Mouse (Mus musculus): ENCODE data around the gene Hdac8. TPM values are rescaled to one million over a fixed set of nuclear protein-coding genes. Genes with fewer than 3 reads are reported as not detected.
A peak's percentile ranks its signal among the peaks of the same experiment; 100 is the strongest.

The Hdac8 gene
- polyA plus RNA-seq, 1 experiment from 2014 or later = 5.3 TPM

- Histone ChIP-seq H3K4me2 (ENCODE audit: low read depth, low read length) (no peak overlapping the region), H3K27ac (ENCODE audit: low read length) (no peak overlapping the region), H3K36me3 (ENCODE audit: control insufficient read depth, insufficient read depth) (no peaks in the 10 kb centered on the region), H3K27me3 (ENCODE audit: control insufficient read depth, insufficient read depth, low read length) (peaks cover 4% of the 10 kb centered on the region), H3K4me3 (ENCODE audit: low read length) (no peak overlapping the region), H3K9ac (ENCODE audit: low read length) (no peak overlapping the region), H3K9me3 (replicated peaks; ENCODE audit: control insufficient read depth, low read length) (no peaks in the 10 kb centered on the region), H3K4me1 (ENCODE audit: control insufficient read depth, insufficient read depth, low read length) (peaks cover 7% of the 10 kb centered on the region)
- 73% methylated on average over 5 of the region's 5 CpGs for WGBS
- ATAC-seq (replicated peaks; ENCODE audit: extremely low read depth, insufficient read depth, low FRiP score) = no peak
These were observed 197.6 kb downstream of the Hdac8 start for GRCm38 (mm10) chrX:102307511-102307910.

- Histone ChIP-seq H3K4me2 (ENCODE audit: low read depth, low read length) (no peak overlapping the region), H3K9ac (ENCODE audit: low read length) (no peak overlapping the region), H3K4me3 (ENCODE audit: low read length) (no peak overlapping the region), H3K4me1 (ENCODE audit: control insufficient read depth, insufficient read depth, low read length) (peaks cover 7% of the 10 kb centered on the region), H3K9me3 (replicated peaks; ENCODE audit: control insufficient read depth, low read length) (no peaks in the 10 kb centered on the region), H3K27me3 (ENCODE audit: control insufficient read depth, insufficient read depth, low read length) (peaks cover 4% of the 10 kb centered on the region), H3K27ac (ENCODE audit: low read length) (no peak overlapping the region), H3K36me3 (ENCODE audit: control insufficient read depth, insufficient read depth) (no peaks in the 10 kb centered on the region)
- no peak for ATAC-seq (replicated peaks; ENCODE audit: extremely low read depth, insufficient read depth, low FRiP score)
- 64% methylated on average over 4 of the region's 4 CpGs for WGBS
These were observed 199.4 kb downstream of the Hdac8 start for GRCm38 (mm10) chrX:102305806-102306205.

GRCm38 (mm10) chrX:102304914-102305313 lies 200.2 kb downstream of the Hdac8 start:
- no peak overlapping the region for H3K9ac ChIP-seq (ENCODE audit: low read length)
- H3K4me1 ChIP-seq (ENCODE audit: control insufficient read depth, insufficient read depth, low read length) = peaks cover 7% of the 10 kb centered on the region
- H3K27ac ChIP-seq (ENCODE audit: low read length) = peak overlapping the region; percentile 14
- peaks cover 2% of the 10 kb centered on the region; the same call in 1 of the 2 replicates for H3K27me3 ChIP-seq (ENCODE audit: control insufficient read depth, insufficient read depth, low read length)
- 65% methylated on average over 4 of the region's 4 CpGs for WGBS
- H3K36me3 ChIP-seq (ENCODE audit: control insufficient read depth, insufficient read depth) = no peaks in the 10 kb centered on the region
- no peak overlapping the region for H3K4me3 ChIP-seq (ENCODE audit: low read length)
- 0 out of 2 replicates have a peak, but pooled peaks have one; percentile 49 for ATAC-seq (replicated peaks; ENCODE audit: extremely low read depth, insufficient read depth, low FRiP score)
- H3K9me3 ChIP-seq (replicated peaks; ENCODE audit: control insufficient read depth, low read length) = no peaks in the 10 kb centered on the region
- H3K4me2 ChIP-seq (ENCODE audit: low read depth, low read length) = no peak overlapping the region

GRCm38 (mm10) chrX:102302476-102302875 lies 202.7 kb downstream of the Hdac8 start:
- Histone ChIP-seq H3K27ac (ENCODE audit: low read length) (no peak overlapping the region), H3K4me2 (ENCODE audit: low read depth, low read length) (no peak overlapping the region), H3K27me3 (ENCODE audit: control insufficient read depth, insufficient read depth, low read length) (peaks cover 2% of the 10 kb centered on the region; the same call in 1 of the 2 replicates), H3K9me3 (replicated peaks; ENCODE audit: control insufficient read depth, low read length) (no peaks in the 10 kb centered on the region), H3K36me3 (ENCODE audit: control insufficient read depth, insufficient read depth) (no peaks in the 10 kb centered on the region), H3K4me3 (ENCODE audit: low read length) (no peak overlapping the region), H3K4me1 (ENCODE audit: control insufficient read depth, insufficient read depth, low read length) (peaks cover 4% of the 10 kb centered on the region), H3K9ac (ENCODE audit: low read length) (no peak overlapping the region)
- WGBS = 52% methylated on average over 3 of the region's 3 CpGs
- ATAC-seq (replicated peaks; ENCODE audit: extremely low read depth, insufficient read depth, low FRiP score) = no peak

- H3K9me3 ChIP-seq (replicated peaks; ENCODE audit: control insufficient read depth, low read length) = no peaks in the 10 kb centered on the region
- no peak overlapping the region for H3K27ac ChIP-seq (ENCODE audit: low read length)
- H3K4me3 ChIP-seq (ENCODE audit: low read length) = no peak overlapping the region
- H3K27me3 ChIP-seq (ENCODE audit: control insufficient read depth, insufficient read depth, low read length) = no peaks in the 10 kb centered on the region; the same call in 1 of the 2 replicates
- H3K4me1 ChIP-seq (ENCODE audit: control insufficient read depth, insufficient read depth, low read length) = no peaks in the 10 kb centered on the region
- WGBS = 74% methylated on average over 3 of the region's 3 CpGs
- ATAC-seq (replicated peaks; ENCODE audit: extremely low read depth, insufficient read depth, low FRiP score) = no peak
- no peaks in the 10 kb centered on the region for H3K36me3 ChIP-seq (ENCODE audit: control insufficient read depth, insufficient read depth)
- no peak overlapping the region for H3K9ac ChIP-seq (ENCODE audit: low read length)
- no peak overlapping the region for H3K4me2 ChIP-seq (ENCODE audit: low read depth, low read length)
These were observed 220.3 kb downstream of the Hdac8 start for GRCm38 (mm10) chrX:102284889-102285288.

- no peak overlapping the region for H3K27ac ChIP-seq (ENCODE audit: low read length)
- 85% methylated on average over 13 of the region's 14 CpGs for WGBS
- no peaks in the 10 kb centered on the region for H3K4me1 ChIP-seq (ENCODE audit: control insufficient read depth, insufficient read depth, low read length)
- no peaks in the 10 kb centered on the region for H3K9me3 ChIP-seq (replicated peaks; ENCODE audit: control insufficient read depth, low read length)
- H3K27me3 ChIP-seq (ENCODE audit: control insufficient read depth, insufficient read depth, low read length) = no peaks in the 10 kb centered on the region; the same call in 1 of the 2 replicates
- no peaks in the 10 kb centered on the region for H3K36me3 ChIP-seq (ENCODE audit: control insufficient read depth, insufficient read depth)
- no peak overlapping the region for H3K4me2 ChIP-seq (ENCODE audit: low read depth, low read length)
- H3K4me3 ChIP-seq (ENCODE audit: low read length) = no peak overlapping the region
- no peak for ATAC-seq (replicated peaks; ENCODE audit: extremely low read depth, insufficient read depth, low FRiP score)
- H3K9ac ChIP-seq (ENCODE audit: low read length) = no peak overlapping the region
These were observed 242.4 kb downstream of the Hdac8 start for GRCm38 (mm10) chrX:102262620-102263345.

GRCm38 (mm10) chrX:102259772-102260171 lies 245.4 kb downstream of the Hdac8 start:
- H3K4me1 ChIP-seq (ENCODE audit: control insufficient read depth, insufficient read depth, low read length) = no peaks in the 10 kb centered on the region
- H3K4me3 ChIP-seq (ENCODE audit: low read length) = no peak overlapping the region
- 85% methylated on average over 4 of the region's 4 CpGs for WGBS
- ATAC-seq (replicated peaks; ENCODE audit: extremely low read depth, insufficient read depth, low FRiP score) = no peak
- no peaks in the 10 kb centered on the region for H3K36me3 ChIP-seq (ENCODE audit: control insufficient read depth, insufficient read depth)
- H3K27ac ChIP-seq (ENCODE audit: low read length) = no peak overlapping the region
- H3K9ac ChIP-seq (ENCODE audit: low read length) = no peak overlapping the region
- H3K4me2 ChIP-seq (ENCODE audit: low read depth, low read length) = no peak overlapping the region
- H3K27me3 ChIP-seq (ENCODE audit: control insufficient read depth, insufficient read depth, low read length) = no peaks in the 10 kb centered on the region; the same call in 1 of the 2 replicates
- no peaks in the 10 kb centered on the region for H3K9me3 ChIP-seq (replicated peaks; ENCODE audit: control insufficient read depth, low read length)

- Histone ChIP-seq H3K27ac (ENCODE audit: low read length) (no peak overlapping the region), H3K4me2 (ENCODE audit: low read depth, low read length) (peak overlapping the region; percentile 64), H3K36me3 (ENCODE audit: control insufficient read depth, insufficient read depth) (no peaks in the 10 kb centered on the region), H3K27me3 (ENCODE audit: control insufficient read depth, insufficient read depth, low read length) (peaks cover 15% of the 10 kb centered on the region), H3K4me1 (ENCODE audit: control insufficient read depth, insufficient read depth, low read length) (no peaks in the 10 kb centered on the region; the same call in 1 of the 2 replicates), H3K4me3 (ENCODE audit: low read length) (peak overlapping the region; percentile 12), H3K9ac (ENCODE audit: low read length) (peak overlapping the region; percentile 30; the same call in 1 of the 2 replicates), H3K9me3 (replicated peaks; ENCODE audit: control insufficient read depth, low read length) (peaks cover 4% of the 10 kb centered on the region)
- no peak for ATAC-seq (replicated peaks; ENCODE audit: extremely low read depth, insufficient read depth, low FRiP score)
- WGBS = 25% methylated on average over 7 of the region's 7 CpGs
These were observed 251.3 kb downstream of the Hdac8 start for GRCm38 (mm10) chrX:102253892-102254291.

Data from heart, embryonic 16.5 days (tissue).